Mouse (Mus musculus): ENCODE data around the gene Fbxo36. TPM values are rescaled to one million over a fixed set of nuclear protein-coding genes. Genes with fewer than 3 reads are reported as not detected.

The Fbxo36 gene
- polyA plus RNA-seq, 1 experiment from 2014 or later = 7.0 TPM

GRCm38 (mm10) chr1:84843366-84843765, 3.7 kb downstream of the Fbxo36 start:
- H3K27ac ChIP-seq = no peak overlapping the region
- 98% methylated on average over 2 of the region's 2 CpGs for WGBS
- no peaks in the 10 kb centered on the region for H3K9me3 ChIP-seq

DNA sequence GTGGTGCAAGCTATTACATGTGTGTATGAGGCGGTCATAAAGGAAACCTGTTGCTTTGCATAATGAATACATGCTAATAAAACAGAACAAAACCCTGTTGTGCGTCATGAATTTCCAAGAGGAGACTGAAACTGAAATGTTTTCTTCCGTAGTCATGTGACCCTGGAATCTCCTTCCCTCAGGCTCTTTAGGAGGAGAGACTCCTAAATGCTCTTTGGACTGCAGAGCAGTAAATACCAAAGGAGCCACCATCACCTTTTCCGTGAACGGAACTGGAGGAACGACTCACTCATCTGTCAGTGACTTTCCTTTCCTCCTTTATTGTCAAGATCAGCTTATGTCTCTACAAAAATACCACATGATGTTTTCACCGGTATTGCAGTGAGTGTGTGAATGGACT, 8.1 kb downstream of the Fbxo36 start:
- DNase-seq (ENCODE audit: low spot score) = no peak
- Histone ChIP-seq H3K36me3 (no peaks in the 10 kb centered on the region), H3K27me3 (ENCODE audit: insufficient read depth, poor library complexity, severe bottlenecking) (no peaks in the 10 kb centered on the region), H3K4me3 (no peak overlapping the region), H3K9me3 (no peaks in the 10 kb centered on the region), H3K4me1 (peaks cover 12% of the 10 kb centered on the region), H3K27ac (no peak overlapping the region)
- 84% methylated on average over 7 of the region's 7 CpGs for WGBS

More at GRCm38 (mm10) chr1:84843366-84843765, 3.7 kb downstream of the Fbxo36 start:
- no peaks in the 10 kb centered on the region for H3K36me3 ChIP-seq
- peaks cover 4% of the 10 kb centered on the region; the same call in 1 of the 2 replicates for H3K4me1 ChIP-seq
- no peaks in the 10 kb centered on the region for H3K27me3 ChIP-seq (ENCODE audit: insufficient read depth, poor library complexity, severe bottlenecking)
- DNase-seq (ENCODE audit: low spot score) = no peak
- H3K4me3 ChIP-seq = no peak overlapping the region

DNA sequence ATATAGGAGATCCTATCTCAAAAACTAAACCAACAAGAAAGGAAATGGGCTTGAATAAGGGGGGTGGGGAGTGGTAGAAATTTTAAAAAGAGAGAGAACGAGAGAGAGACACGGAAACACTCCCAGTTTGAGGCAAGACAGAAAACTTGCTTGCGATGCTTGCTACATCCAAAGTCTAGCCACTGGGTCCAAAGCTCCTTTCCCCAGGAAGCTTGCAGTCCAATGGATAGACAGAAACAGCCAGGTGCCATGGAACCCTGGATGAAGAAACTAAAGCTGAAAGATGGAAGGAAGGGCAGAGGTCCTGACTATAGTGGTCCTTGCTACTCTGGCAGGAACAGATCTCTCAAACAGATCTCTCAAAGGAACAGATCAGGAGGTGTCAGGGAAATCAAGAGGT, 8.7 kb downstream of the Fbxo36 start:
- Histone ChIP-seq H3K4me1 (peaks cover 12% of the 10 kb centered on the region), H3K4me3 (no peak overlapping the region), H3K27ac (no peak overlapping the region), H3K9me3 (no peaks in the 10 kb centered on the region), H3K27me3 (ENCODE audit: insufficient read depth, poor library complexity, severe bottlenecking) (no peaks in the 10 kb centered on the region), H3K36me3 (no peaks in the 10 kb centered on the region)
- WGBS = 91% methylated on average over 3 of the region's 3 CpGs
- DNase-seq (ENCODE audit: low spot score) = no peak

DNA sequence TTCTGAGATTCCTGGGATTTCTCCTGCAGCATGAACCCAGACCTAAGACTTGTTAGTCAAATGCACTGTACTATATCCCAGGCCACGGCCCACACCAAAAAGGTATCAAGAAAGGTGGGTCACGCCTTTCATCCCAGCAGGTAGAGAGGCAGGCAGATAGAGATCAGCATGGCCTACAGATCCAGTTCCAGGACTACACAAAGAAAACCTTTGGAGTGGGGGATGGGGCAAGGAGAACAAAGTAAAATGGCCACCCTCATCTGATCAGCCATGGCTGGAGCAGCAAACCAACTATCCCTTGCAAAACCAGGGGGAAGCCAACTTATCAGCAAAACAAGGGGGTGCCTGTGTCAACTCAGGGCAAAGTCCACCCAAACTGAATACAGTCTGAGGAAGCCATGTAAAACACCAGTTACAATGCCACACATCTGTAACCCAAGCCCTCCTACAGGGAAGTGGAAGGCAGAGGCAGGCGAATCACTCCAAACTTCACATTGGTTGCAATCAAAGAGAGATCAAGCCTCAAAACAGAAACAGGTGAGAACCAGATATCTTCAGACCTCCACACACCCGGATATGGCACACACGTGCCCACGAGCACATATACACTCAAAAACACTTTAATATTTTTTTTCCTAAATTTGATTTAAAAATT, 9.3 kb downstream of the Fbxo36 start:
- no peak overlapping the region for H3K4me3 ChIP-seq
- H3K36me3 ChIP-seq = no peaks in the 10 kb centered on the region
- H3K27me3 ChIP-seq (ENCODE audit: insufficient read depth, poor library complexity, severe bottlenecking) = no peaks in the 10 kb centered on the region
- 94% methylated on average over 6 of the region's 6 CpGs for WGBS
- no peak for DNase-seq (ENCODE audit: low spot score)
- H3K27ac ChIP-seq = no peak overlapping the region
- no peaks in the 10 kb centered on the region for H3K9me3 ChIP-seq
- peaks cover 12% of the 10 kb centered on the region for H3K4me1 ChIP-seq

DNA sequence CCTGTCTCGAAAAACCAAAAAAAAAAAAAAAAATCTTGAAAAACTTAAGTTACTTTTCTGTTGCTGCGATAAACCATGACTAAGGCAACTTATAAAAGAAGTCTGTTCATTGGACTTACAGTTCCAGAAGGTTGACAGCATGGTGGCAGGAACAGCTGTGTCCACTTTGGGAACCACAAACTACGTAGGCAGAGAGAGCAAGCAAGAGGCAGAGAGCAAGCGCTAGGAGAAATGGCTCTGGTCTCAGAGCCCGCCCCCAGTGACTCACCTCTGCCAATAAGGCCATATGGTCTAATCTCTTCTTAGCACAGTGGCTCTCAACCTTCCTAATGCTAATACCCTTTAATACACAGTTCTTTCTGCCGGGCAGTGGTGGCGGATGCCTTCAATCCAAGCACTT, 10.2 kb downstream of the Fbxo36 start:
- no peak for DNase-seq (ENCODE audit: low spot score)
- H3K36me3 ChIP-seq = no peaks in the 10 kb centered on the region
- H3K9me3 ChIP-seq = no peaks in the 10 kb centered on the region
- H3K27me3 ChIP-seq (ENCODE audit: insufficient read depth, poor library complexity, severe bottlenecking) = no peaks in the 10 kb centered on the region
- H3K27ac ChIP-seq = no peak overlapping the region
- H3K4me1 ChIP-seq = peaks cover 12% of the 10 kb centered on the region
- 94% methylated on average over 7 of the region's 7 CpGs for WGBS
- no peak overlapping the region for H3K4me3 ChIP-seq

- Histone ChIP-seq H3K4me1 (peaks cover 12% of the 10 kb centered on the region), H3K4me3 (no peak overlapping the region), H3K27ac (no peak overlapping the region), H3K27me3 (ENCODE audit: insufficient read depth, poor library complexity, severe bottlenecking) (no peaks in the 10 kb centered on the region), H3K36me3 (no peaks in the 10 kb centered on the region), H3K9me3 (no peaks in the 10 kb centered on the region)
- no peak for DNase-seq (ENCODE audit: low spot score)
- 87% methylated on average over 7 of the region's 7 CpGs for WGBS
These were observed 10.8 kb downstream of the Fbxo36 start for GRCm38 (mm10) chr1:84850471-84850870.

DNA sequence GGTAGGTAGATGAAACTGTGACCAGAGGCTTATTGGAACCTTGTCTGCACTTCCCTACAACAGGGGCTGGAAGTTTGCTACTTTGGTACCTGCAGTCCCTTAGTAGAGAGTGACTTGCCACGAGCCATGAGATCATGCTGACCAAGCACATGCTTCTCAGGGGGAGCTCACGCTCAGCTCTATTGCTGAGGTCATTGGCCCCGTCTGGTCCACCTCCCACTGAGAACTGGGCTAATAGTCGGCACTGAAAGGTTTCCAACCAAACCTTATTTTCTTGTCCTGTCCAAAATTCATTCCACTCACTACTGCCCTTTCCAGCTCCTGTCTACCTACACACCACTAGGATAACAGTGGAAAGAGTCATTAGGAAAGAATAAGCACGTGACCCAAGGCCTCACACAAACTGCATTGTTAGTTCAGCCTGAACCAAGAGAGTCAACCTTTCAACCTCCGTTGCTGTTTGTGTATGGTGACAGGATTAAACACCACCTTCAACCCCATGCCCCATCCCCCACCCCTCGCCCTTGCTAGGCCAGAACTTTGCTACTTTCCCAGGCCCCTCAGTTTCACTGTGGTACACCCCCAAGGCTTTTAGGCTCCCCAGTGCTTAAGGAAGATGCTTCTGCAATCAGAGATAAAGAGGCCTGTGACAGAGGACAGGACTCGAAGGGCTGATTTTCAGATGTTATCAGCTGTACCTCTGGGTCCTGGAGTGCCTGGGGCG, 12.0 kb downstream of the Fbxo36 start:
- Histone ChIP-seq H3K27ac (peak overlapping the region; percentile 52), H3K9me3 (no peaks in the 10 kb centered on the region), H3K4me1 (peaks cover 12% of the 10 kb centered on the region), H3K27me3 (ENCODE audit: insufficient read depth, poor library complexity, severe bottlenecking) (no peaks in the 10 kb centered on the region), H3K4me3 (no peak overlapping the region), H3K36me3 (no peaks in the 10 kb centered on the region)
- no peak for DNase-seq (ENCODE audit: low spot score)
- 20% methylated on average over 9 of the region's 9 CpGs for WGBS

DNA sequence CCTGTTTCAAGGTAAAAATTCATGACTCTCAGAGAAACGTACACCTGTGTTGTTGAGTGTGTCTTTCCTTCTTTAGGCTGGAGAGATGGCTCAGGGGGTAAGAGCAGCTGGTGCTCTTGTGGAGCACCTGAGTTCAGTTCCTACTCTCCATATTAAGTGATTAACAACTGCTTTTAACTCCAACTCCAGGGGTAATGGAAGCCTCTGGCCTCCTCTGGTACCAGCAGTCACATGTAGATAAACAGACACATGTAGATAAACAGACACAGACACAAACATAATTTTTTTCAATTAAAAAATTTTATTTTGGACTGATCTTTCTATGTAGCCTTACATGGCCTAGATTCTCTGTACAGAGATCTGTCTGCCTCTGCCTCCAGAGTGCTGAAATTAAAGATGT, 14.1 kb downstream of the Fbxo36 start:
- H3K36me3 ChIP-seq = no peaks in the 10 kb centered on the region
- no peaks in the 10 kb centered on the region for H3K27me3 ChIP-seq (ENCODE audit: insufficient read depth, poor library complexity, severe bottlenecking)
- no peak overlapping the region for H3K4me3 ChIP-seq
- no peak overlapping the region for H3K27ac ChIP-seq
- DNase-seq (ENCODE audit: low spot score) = no peak
- peaks cover 12% of the 10 kb centered on the region for H3K4me1 ChIP-seq
- H3K9me3 ChIP-seq = no peaks in the 10 kb centered on the region
- whole genome bisulfite sequencing = 76% methylated on average over 1 of the region's 1 CpGs

- Histone ChIP-seq H3K9me3 (no peaks in the 10 kb centered on the region), H3K27me3 (ENCODE audit: insufficient read depth, poor library complexity, severe bottlenecking) (no peaks in the 10 kb centered on the region), H3K4me3 (no peak overlapping the region), H3K27ac (no peak overlapping the region), H3K4me1 (peaks cover 12% of the 10 kb centered on the region), H3K36me3 (no peaks in the 10 kb centered on the region)
- 84% methylated on average over 2 of the region's 2 CpGs for WGBS
- no peak for DNase-seq (ENCODE audit: low spot score)
These were observed 15.3 kb downstream of the Fbxo36 start for GRCm38 (mm10) chr1:84854966-84855365.

- no peaks in the 10 kb centered on the region for H3K27me3 ChIP-seq (ENCODE audit: insufficient read depth, poor library complexity, severe bottlenecking)
- no peaks in the 10 kb centered on the region for H3K9me3 ChIP-seq
- H3K4me1 ChIP-seq = peaks cover 12% of the 10 kb centered on the region
- DNase-seq (ENCODE audit: low spot score) = no peak
- 59% methylated on average over 2 of the region's 2 CpGs for WGBS
- H3K27ac ChIP-seq = no peak overlapping the region
- no peak overlapping the region for H3K4me3 ChIP-seq
- H3K36me3 ChIP-seq = no peaks in the 10 kb centered on the region
These were observed 16.1 kb downstream of the Fbxo36 start for GRCm38 (mm10) chr1:84855756-84856155.

GRCm38 (mm10) chr1:84859597-84859996, 20.0 kb downstream of the Fbxo36 start:
- no peak for DNase-seq (ENCODE audit: low spot score)
- H3K9me3 ChIP-seq = no peaks in the 10 kb centered on the region
- no peaks in the 10 kb centered on the region for H3K36me3 ChIP-seq
- no peak overlapping the region for H3K4me3 ChIP-seq
- no peak overlapping the region for H3K27ac ChIP-seq
- 87% methylated on average over 6 of the region's 6 CpGs for WGBS
- no peaks in the 10 kb centered on the region for H3K27me3 ChIP-seq (ENCODE audit: insufficient read depth, poor library complexity, severe bottlenecking)
- H3K4me1 ChIP-seq = 0 out of 2 replicates have a peak, but pooled peaks cover 4% of the 10 kb centered on the region

GRCm38 (mm10) chr1:84860360-84861254, 21.0 kb downstream of the Fbxo36 start:
- H3K27ac ChIP-seq = no peak overlapping the region
- WGBS = 63% methylated on average over 10 of the region's 10 CpGs
- no peak overlapping the region for H3K4me3 ChIP-seq
- DNase-seq (ENCODE audit: low spot score) = no peak
- H3K27me3 ChIP-seq (ENCODE audit: insufficient read depth, poor library complexity, severe bottlenecking) = no peaks in the 10 kb centered on the region
- H3K4me1 ChIP-seq = 0 out of 2 replicates have a peak, but pooled peaks cover 6% of the 10 kb centered on the region
- H3K36me3 ChIP-seq = no peaks in the 10 kb centered on the region
- no peaks in the 10 kb centered on the region for H3K9me3 ChIP-seq

- DNase-seq (ENCODE audit: low spot score) = no peak
- H3K9me3 ChIP-seq = no peaks in the 10 kb centered on the region
- no peaks in the 10 kb centered on the region for H3K27me3 ChIP-seq (ENCODE audit: insufficient read depth, poor library complexity, severe bottlenecking)
- H3K4me1 ChIP-seq = 0 out of 2 replicates have a peak, but pooled peaks cover 6% of the 10 kb centered on the region
- no peak overlapping the region for H3K4me3 ChIP-seq
- no peaks in the 10 kb centered on the region for H3K36me3 ChIP-seq
- H3K27ac ChIP-seq = no peak overlapping the region
- 78% methylated on average over 1 of the region's 1 CpGs for WGBS
These were observed 21.6 kb downstream of the Fbxo36 start for GRCm38 (mm10) chr1:84861255-84861630.

Measured in heart, embryonic 10.5 days (tissue).